27 mouse cellular contexts compared by ENCODE assay signal in genomic region chr3:121766048-121766447, GRCm38 (mm10). TPM values are rescaled to one million over a fixed set of nuclear protein-coding genes. Genes with fewer than 3 reads are reported as not detected.
DNase-seq lines count a peak whose midpoint lies in the region; ATAC-seq and TF ChIP-seq lines count a peak whose summit lies in the region.
"Had no signal": no experiment of that assay in that cellular context is flagged by ENCODE, and none has a peak within 500 bp of the region (broad histone marks: within the 10 kb centered on the region; RNA-seq: fewer than 3 reads in every experiment).

No protein-coding gene starts in this region.

- no peak overlapping the region for H3K9ac ChIP-seq in lung, postnatal 0 days (replicated peaks; ENCODE audit: low read depth)
- no peak overlapping the region for H3K9ac ChIP-seq in heart, embryonic 12.5 days
- no peak overlapping the region for H3K9ac ChIP-seq in intestine, embryonic 15.5 days
- H3K9ac ChIP-seq: embryonic facial prominence, embryonic 12.5 days; embryonic facial prominence, embryonic 15.5 days; forebrain, postnatal 0 days; heart, embryonic 15.5 days; hindbrain, embryonic 14.5 days had no signal

- peak; percentile 46 to 58; a peak in 3 of 4 replicates for ATAC-seq in hematopoietic stem cell, adult 5-6 weeks (replicated peaks in 1 of 2; ENCODE audit: insufficient read depth in 1 of 2, low FRiP score in 2 of 2, low TSS enrichment in 1 of 2, low read depth in 1 of 2, poor library complexity in 2 of 2, severe bottlenecking in 2 of 2)
- no peak for ATAC-seq in lung, postnatal 0 days
- ATAC-seq in heart, embryonic 12.5 days (ENCODE audit: insufficient number of reproducible peaks, low FRiP score), result no peak
- no peak for ATAC-seq in intestine, embryonic 15.5 days
- ATAC-seq: forebrain, embryonic 14.5 days; forebrain, postnatal 0 days; hindbrain, postnatal 0 days; inflammation-experienced regulatory T-cells, adult 6 months; intestine, postnatal 0 days; Patski had no signal

- no peaks in the 10 kb centered on the region for H3K9me3 ChIP-seq in lung, postnatal 0 days (ENCODE audit: low read length)
- no peaks in the 10 kb centered on the region for H3K9me3 ChIP-seq in heart, embryonic 12.5 days (replicated peaks)
- no peaks in the 10 kb centered on the region for H3K9me3 ChIP-seq in intestine, embryonic 15.5 days
- H3K9me3 ChIP-seq: embryonic facial prominence, embryonic 12.5 days; embryonic facial prominence, embryonic 15.5 days; heart, embryonic 15.5 days had no signal

- no peak for TF ChIP-seq EP300 in lung, postnatal 0 days (IDR thresholded peaks at IDR 0.05)

- no peaks in the 10 kb centered on the region for H3K27me3 ChIP-seq in lung, postnatal 0 days (replicated peaks; ENCODE audit: insufficient read depth, low read length)
- no peaks in the 10 kb centered on the region for H3K27me3 ChIP-seq in heart, embryonic 12.5 days (replicated peaks)
- no peaks in the 10 kb centered on the region for H3K27me3 ChIP-seq in intestine, embryonic 15.5 days (replicated peaks)
- H3K27me3 ChIP-seq: embryonic facial prominence, embryonic 12.5 days; embryonic facial prominence, embryonic 15.5 days; heart, embryonic 15.5 days; Patski had no signal

- H3K4me1 ChIP-seq in lung, postnatal 0 days (ENCODE audit: insufficient read depth, low read depth, low read length), result no peaks in the 10 kb centered on the region
- no peaks in the 10 kb centered on the region for H3K4me1 ChIP-seq in heart, embryonic 12.5 days (replicated peaks)
- no peaks in the 10 kb centered on the region for H3K4me1 ChIP-seq in intestine, embryonic 15.5 days (replicated peaks)
- H3K4me1 ChIP-seq: embryonic facial prominence, embryonic 12.5 days; embryonic facial prominence, embryonic 15.5 days; heart, embryonic 15.5 days had no signal

- H3K4me3 ChIP-seq in lung, postnatal 0 days (ENCODE audit: low read depth, low read length), result no peak overlapping the region
- no peak overlapping the region for H3K4me3 ChIP-seq in heart, embryonic 12.5 days
- no peak overlapping the region for H3K4me3 ChIP-seq in intestine, embryonic 15.5 days (replicated peaks)
- H3K4me3 ChIP-seq: embryonic facial prominence, embryonic 12.5 days; embryonic facial prominence, embryonic 15.5 days; heart, adult 2 months; heart, embryonic 15.5 days had no signal

- H3K36me3 ChIP-seq in lung, postnatal 0 days (ENCODE audit: insufficient read depth, low read length), result peaks cover 24% of the 10 kb centered on the region
- H3K36me3 ChIP-seq in heart, embryonic 12.5 days, result peaks cover 65% of the 10 kb centered on the region
- peaks cover 24% of the 10 kb centered on the region; the same call in 1 of the 2 replicates for H3K36me3 ChIP-seq in intestine, embryonic 15.5 days

- TF ChIP-seq CTCF in lung, postnatal 0 days (IDR thresholded peaks at IDR 0.05), result no peak

- H3K27ac ChIP-seq in lung, postnatal 0 days (ENCODE audit: low read length), result no peak overlapping the region
- H3K27ac ChIP-seq in heart, embryonic 12.5 days (ENCODE audit: poor library complexity, severe bottlenecking), result no peak overlapping the region
- no peak overlapping the region for H3K27ac ChIP-seq in intestine, embryonic 15.5 days
- H3K27ac ChIP-seq: embryonic facial prominence, embryonic 12.5 days; embryonic facial prominence, embryonic 15.5 days; heart, adult 2 months; heart, embryonic 15.5 days; hindbrain, embryonic 14.5 days; hindbrain, postnatal 0 days had no signal

- no peak overlapping the region for H3K4me2 ChIP-seq in lung, postnatal 0 days (replicated peaks; ENCODE audit: low read depth, low read length)
- no peak overlapping the region for H3K4me2 ChIP-seq in heart, embryonic 12.5 days
- no peak overlapping the region for H3K4me2 ChIP-seq in intestine, embryonic 15.5 days (replicated peaks)
- H3K4me2 ChIP-seq: embryonic facial prominence, embryonic 12.5 days; embryonic facial prominence, embryonic 15.5 days; heart, embryonic 11.5 days; heart, embryonic 15.5 days; hindbrain, embryonic 14.5 days had no signal

- peak; percentile 14 for DNase-seq in A20 (ENCODE audit: low read depth, low spot score)
- DNase-seq in MEL-GATA-1-ER (ENCODE audit: extremely low read depth, low read depth), result peak; percentile 33
- DNase-seq in Muller cell, postnatal 12 days (ENCODE audit: inconsistent ontology term), result no peak
- no peak for DNase-seq in lung, postnatal 0 days (ENCODE audit: low spot score)
- DNase-seq: adrenal gland, postnatal 10 days; adrenal gland, postnatal 36 days; cerebellum, adult 18-20 months; cerebellum, adult 9-10 months; cerebellum, postnatal 14 days; forebrain, postnatal 0 days; gastrocnemius, postnatal 25 days; heart, adult 2 months; heart, postnatal 10 days; heart, postnatal 36 days had no signal

RNA-seq across cellular contexts. Expression of gene F3, which starts 42.7 kb away (rescaled TPM):
- 4.6 and 5.7 TPM in 2 replicates for total RNA-seq in hematopoietic stem cell, adult 5-6 weeks (2017)
- polyA plus RNA-seq in lung, postnatal 0 days (2015; fragmentation: Nextera tagmentation; extraction: Ambion mirVana), result 99.3 and 129 TPM in 2 replicates
- polyA plus RNA-seq in heart, embryonic 12.5 days (2016; fragmentation: Nextera tagmentation; extraction: Ambion mirVana), result 6.3 and 9.1 TPM in 2 replicates
- 23.3 and 27.5 TPM in 2 replicates for polyA plus RNA-seq in intestine, embryonic 15.5 days (2015; fragmentation: Nextera tagmentation; extraction: Ambion mirVana)

RNA-seq across cellular contexts. Expression of gene Abcd3, which starts 49.1 kb away (rescaled TPM):
- total RNA-seq in hematopoietic stem cell, adult 5-6 weeks (2017), result 38.8 and 43.3 TPM in 2 replicates
- 94.1 and 100 TPM in 2 replicates for polyA plus RNA-seq in lung, postnatal 0 days (2015; fragmentation: Nextera tagmentation; extraction: Ambion mirVana)
- polyA plus RNA-seq in heart, embryonic 12.5 days (2016; fragmentation: Nextera tagmentation; extraction: Ambion mirVana), result 45.0 and 47.2 TPM in 2 replicates
- polyA plus RNA-seq in intestine, embryonic 15.5 days (2015; fragmentation: Nextera tagmentation; extraction: Ambion mirVana), result 59.4 and 61.7 TPM in 2 replicates

Comparison
In these comparisons a context has a peak if more than half of its experiments do, and no peak if none do; other contexts are left out.
1. DNase-seq: peak in A20 (single experiment) and MEL-GATA-1-ER (single experiment); none in Muller cell, postnatal 12 days (single experiment) and lung, postnatal 0 days (single experiment).
2. ATAC-seq: peak in hematopoietic stem cell, adult 5-6 weeks (2 of 2); none in lung, postnatal 0 days (single experiment), heart, embryonic 12.5 days (single experiment) and intestine, embryonic 15.5 days (single experiment).